Mouse (Mus musculus) limb, embryonic 14.5 days (tissue): ENCODE data around the gene Rab5a. TPM values are rescaled to one million over a fixed set of nuclear protein-coding genes. Genes with fewer than 3 reads are reported as not detected.

Experiments
- ATAC-seq: fragments of 200-750 bp; cut with Nextera tagmentation; 2 replicates; pipeline ENCODE4 v1.8.0; 2017; ENCODE audit warnings: low read depth, moderate number of reproducible peaks, moderate TSS enrichment; ENCODE audit not compliant: low FRiP score
- DNase-seq: peaks from one replicate; pipeline ENCODE4 v3.0.0-alpha.2; 2015; ENCODE audit warnings: low spot score
- H3K27ac ChIP-seq: fragments of 300-500 bp; sonication (generic); replicated peaks from 2 replicates; pipeline ENCODE4 v1.5.1; 2014; ENCODE audit warnings: low read depth, mild to moderate bottlenecking, low read length, moderate library complexity, mixed read lengths
- H3K27me3 ChIP-seq: fragments of 300-500 bp; sonication (generic); 2 replicates; pipeline ENCODE4 v1.6.1; 2014; ENCODE audit warnings: low read length, mixed read lengths; ENCODE audit not compliant: control insufficient read depth, insufficient read depth
- H3K36me3 ChIP-seq: fragments of 300-500 bp; sonication (generic); 2 replicates; pipeline ENCODE4 v1.6.1; 2014; ENCODE audit warnings: mild to moderate bottlenecking, low read length, moderate library complexity, mixed read lengths; ENCODE audit not compliant: control insufficient read depth, insufficient read depth
- H3K4me1 ChIP-seq: fragments of 300-500 bp; sonication (generic); 2 replicates; pipeline ENCODE4 v1.6.1; 2014; ENCODE audit warnings: antibody characterized with exemption, low read length, mixed read lengths; ENCODE audit not compliant: control insufficient read depth, insufficient read depth
- H3K4me2 ChIP-seq: fragments of 300-500 bp; sonication (generic); replicated peaks from 2 replicates; pipeline ENCODE4 v1.6.1; 2014; ENCODE audit warnings: low read depth, mild to moderate bottlenecking, low read length, moderate library complexity; ENCODE audit not compliant: severe bottlenecking
- H3K4me3 ChIP-seq: fragments of 300-500 bp; sonication (generic); replicated peaks from 2 replicates; pipeline ENCODE4 v1.5.1; 2014; ENCODE audit warnings: low read length
- H3K9ac ChIP-seq: fragments of 300-500 bp; sonication (generic); 2 replicates; pipeline ENCODE4 v1.6.1; 2014; ENCODE audit warnings: mild to moderate bottlenecking, low read depth, low read length, moderate library complexity; ENCODE audit not compliant: severe bottlenecking
- H3K9me3 ChIP-seq: fragments of 300-500 bp; sonication (generic); 2 replicates; pipeline ENCODE4 v1.6.1; 2016; ENCODE audit warnings: low read length; ENCODE audit not compliant: control insufficient read depth
- POLR2A ChIP-seq: fragments of 200-500 bp; IDR thresholded peaks from 2 replicates; pipeline ENCODE4 v1.8.0; 2012; ENCODE audit warnings: inconsistent platforms, mild to moderate bottlenecking, moderate library complexity, borderline replicate concordance; ENCODE audit not compliant: insufficient read depth, insufficient read length; ENCODE audit errors: extremely low read depth
- WGBS: fragments of 180-500 bp; shearing (Covaris S2); extraction: QIAGEN DNeasy Blood & Tissue Kit; methylation state at CpG from one replicate; pipeline ENCODE4 v1.1.7; 2014; 5-methylcytosine and 5-hydroxymethylcytosine counted together
- polyA plus RNA-seq, 2 experiments: library from polyadenylated mRNA; depleted of rRNA in 1 of 2; stranded (reverse) in 1 of 2; unstranded in 1 of 2; fragments of >200 nt; fragmentation: Nextera tagmentation in 1 of 2; extraction: Ambion mirVana in 1 of 2; gene quantifications; 2 replicates each; pipeline versions ENCODE4 v1.2.1 to v1.2.3; 2012 to 2014

The Rab5a gene
- 35.5 and 44.7 TPM in 2 replicates for polyA plus RNA-seq (2012; rRNA removed)
- 85.0 and 93.7 TPM in 2 replicates for polyA plus RNA-seq (2014; fragmentation: Nextera tagmentation; extraction: Ambion mirVana)

DNA sequence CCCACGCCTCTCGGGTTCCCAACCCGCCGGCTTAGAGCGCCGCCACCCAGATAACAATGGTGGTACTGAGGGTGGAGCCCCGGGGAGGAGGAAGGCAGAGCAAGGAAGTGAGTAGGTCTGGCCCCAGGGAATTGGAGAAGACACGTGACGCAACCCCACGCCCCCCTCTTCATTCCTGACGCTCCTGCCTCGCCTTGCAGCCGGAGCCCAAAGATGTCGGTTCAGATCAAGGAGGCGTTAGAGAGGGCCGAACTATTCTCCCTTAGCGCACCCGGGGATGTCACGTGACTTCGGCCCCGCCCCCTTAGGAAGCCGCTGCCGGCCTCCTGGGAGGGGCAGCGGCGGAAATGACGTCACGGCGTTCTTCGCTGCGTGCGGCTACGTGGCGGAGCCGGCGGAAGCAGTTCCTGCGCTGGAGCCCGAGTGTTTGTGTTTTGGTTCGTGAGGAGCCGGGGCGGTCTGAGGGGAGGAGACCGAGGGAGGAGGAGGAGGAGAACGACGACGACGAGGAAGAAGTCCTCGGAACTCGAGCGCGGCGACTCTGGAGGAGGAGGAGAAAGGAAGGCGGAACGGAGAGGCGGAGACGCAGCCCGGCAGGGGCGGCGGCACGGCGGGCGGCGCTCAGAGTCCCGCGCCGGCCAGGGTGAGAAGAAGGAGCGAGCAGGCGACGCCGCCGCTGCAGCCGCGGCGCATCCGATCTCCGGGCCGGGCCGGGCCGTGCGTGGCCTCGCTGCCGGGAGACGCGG is at the start of gene Rab5a:
Gene Rab5a (plus strand): TSS at position 377 of the 746 bp plus-strand sequence.
- H3K27me3 ChIP-seq: no peaks in the 10 kb centered on the region
- peak within 1 kb of the TSS; percentile 68 for H3K4me2 ChIP-seq
- peak within 1 kb of the TSS; percentile 94 for H3K4me3 ChIP-seq
- ATAC-seq: peak; percentile 96
- DNase-seq: peak; percentile 97
- H3K27ac ChIP-seq: peak within 1 kb of the TSS; percentile 99
- peak; percentile 77; the same call in 1 of the 2 replicates for TF ChIP-seq POLR2A
- WGBS: under 1% methylated on average over 69 of the region's 82 CpGs
- H3K9me3 ChIP-seq: no peaks in the 10 kb centered on the region
- peaks cover 3% of the 10 kb centered on the region for H3K36me3 ChIP-seq
- peaks cover 15% of the 10 kb centered on the region for H3K4me1 ChIP-seq
- H3K9ac ChIP-seq: peak within 1 kb of the TSS; percentile 97

DNA sequence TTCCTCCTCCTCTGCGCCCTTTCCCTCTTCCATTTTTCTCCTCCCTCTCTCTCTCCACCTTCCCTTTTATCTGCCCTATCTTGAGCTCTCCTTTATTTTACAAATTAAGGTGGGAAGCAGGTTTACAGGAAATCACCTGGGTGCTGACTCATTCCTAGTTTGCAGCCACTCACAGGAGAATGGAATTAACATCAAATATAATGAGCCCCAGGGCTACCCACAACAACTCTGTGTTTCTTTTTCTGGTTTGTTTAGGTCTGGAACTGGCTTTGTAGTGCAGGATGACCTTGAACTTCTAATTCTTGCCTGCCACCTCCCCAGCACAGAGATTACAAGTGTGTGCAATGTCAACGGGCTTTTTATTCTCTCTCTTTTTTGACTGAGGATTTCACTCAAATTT is 22.9 kb upstream of the Rab5a start:
- Histone ChIP-seq H3K4me2 (no peak overlapping the region), H3K4me1 (no peaks in the 10 kb centered on the region), H3K9ac (no peak overlapping the region), H3K27ac (no peak overlapping the region), H3K4me3 (no peak overlapping the region), H3K27me3 (no peaks in the 10 kb centered on the region), H3K9me3 (no peaks in the 10 kb centered on the region), H3K36me3 (no peaks in the 10 kb centered on the region)
- TF ChIP-seq POLR2A: no peak
- WGBS: 80% methylated on average over 2 of the region's 2 CpGs
- no peak for DNase-seq
- ATAC-seq: no peak

DNA sequence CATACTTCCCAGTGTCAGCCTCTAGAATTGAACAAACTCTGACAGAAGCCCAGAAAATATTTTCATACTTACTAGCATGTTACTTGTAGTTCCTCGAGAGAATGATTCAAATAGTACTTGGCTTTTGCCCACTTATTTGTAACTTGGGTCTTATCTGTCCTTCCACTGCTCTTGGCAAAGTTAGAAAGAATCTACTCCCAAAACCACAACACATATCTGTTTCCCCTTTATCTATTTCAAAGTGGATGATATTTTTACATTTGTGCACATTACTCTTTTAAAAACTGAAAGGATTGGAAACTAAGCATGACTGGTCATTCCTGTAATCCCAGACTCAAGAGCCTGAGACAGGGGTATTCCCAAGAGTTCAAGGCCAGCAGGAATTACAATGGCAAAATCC is 22.3 kb upstream of the Rab5a start:
- ATAC-seq (no peak), DNase-seq (no peak)
- TF ChIP-seq POLR2A: no peak
- 93% methylated on average over 1 of the region's 1 CpGs for WGBS
- Histone ChIP-seq H3K27ac (no peak overlapping the region), H3K36me3 (no peaks in the 10 kb centered on the region), H3K4me1 (no peaks in the 10 kb centered on the region), H3K9me3 (no peaks in the 10 kb centered on the region), H3K4me3 (no peak overlapping the region), H3K9ac (no peak overlapping the region), H3K4me2 (no peak overlapping the region), H3K27me3 (no peaks in the 10 kb centered on the region)

DNA sequence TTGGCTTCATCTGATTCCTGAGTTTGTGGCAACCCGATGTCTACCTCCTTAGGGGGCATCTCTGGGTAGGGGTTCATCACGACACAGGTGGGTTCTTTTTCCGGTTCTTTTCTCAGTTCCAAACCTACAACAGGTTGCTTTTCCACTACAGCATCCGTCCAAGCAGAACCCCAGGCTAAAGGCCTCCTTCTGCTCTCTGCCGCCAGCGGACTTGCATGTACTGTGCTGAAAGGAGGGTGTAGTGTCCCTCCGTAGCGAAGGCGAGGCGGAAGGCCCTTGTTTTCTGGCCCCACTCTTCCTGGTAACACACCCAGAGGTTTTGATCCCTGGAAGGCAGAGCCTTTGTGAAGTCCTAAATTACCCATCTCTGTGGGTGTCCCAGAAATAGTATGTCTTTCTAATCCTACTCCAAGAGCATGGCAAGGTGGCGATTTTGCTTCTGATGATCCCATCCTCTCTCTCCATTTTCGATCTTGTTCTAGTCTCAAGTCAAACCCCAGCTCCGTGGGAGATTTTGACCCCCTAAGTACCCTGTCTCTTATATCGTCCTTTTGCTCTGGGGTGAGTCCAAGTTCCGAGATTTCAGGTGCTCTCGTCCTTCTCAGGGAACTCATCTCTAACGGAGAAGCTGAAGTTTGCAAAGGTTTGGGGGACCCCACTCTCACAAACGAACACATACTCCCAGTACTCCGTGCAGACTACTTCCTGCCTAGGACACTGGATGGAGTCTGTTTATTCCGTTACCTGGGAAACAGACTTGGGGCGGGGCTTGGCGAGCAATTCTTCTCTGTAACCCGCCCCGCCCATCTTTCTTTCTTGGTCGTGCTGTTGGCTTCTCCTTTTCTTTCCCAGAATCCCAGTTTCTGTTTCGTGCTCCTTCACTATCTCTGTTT is 16.2 kb upstream of the Rab5a start, which contains the start of gene Efhb:
Gene Efhb (minus strand): TSS at position 719 of the 893 bp plus-strand sequence.
- Histone ChIP-seq H3K4me2 (peak within 1 kb of the TSS; percentile 51), H3K27ac (no peak within 1 kb of the TSS), H3K27me3 (no peaks in the 10 kb centered on the region), H3K9me3 (no peaks in the 10 kb centered on the region), H3K36me3 (no peaks in the 10 kb centered on the region), H3K9ac (peak within 1 kb of the TSS; percentile 57), H3K4me1 (no peaks in the 10 kb centered on the region), H3K4me3 (peak within 1 kb of the TSS; percentile 28)
- no peak for TF ChIP-seq POLR2A
- WGBS: 27% methylated on average over 26 of the region's 26 CpGs
- peak; percentile 94 for ATAC-seq
- peak; percentile 97 for DNase-seq

DNA sequence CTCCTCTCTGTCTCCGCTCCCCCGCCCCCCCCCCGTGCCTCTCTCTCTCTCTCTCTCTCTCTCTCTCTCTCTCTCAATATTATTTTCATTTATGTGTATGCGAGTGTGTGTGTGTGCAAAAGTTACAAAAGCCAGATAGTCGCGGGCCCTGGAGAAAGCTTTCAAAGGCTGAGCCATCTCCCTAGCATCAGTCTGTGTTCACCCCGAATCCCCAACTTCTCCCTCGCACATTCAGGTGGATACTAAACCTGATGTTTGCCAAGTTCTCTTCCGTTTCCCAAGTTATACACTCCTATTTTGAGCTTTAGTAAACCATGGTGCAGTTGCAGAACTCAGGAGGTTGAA is 15.6 kb upstream of the Rab5a start:
- Histone ChIP-seq H3K4me2 (peak overlapping the region; percentile 51), H3K36me3 (no peaks in the 10 kb centered on the region), H3K27ac (no peak overlapping the region), H3K27me3 (no peaks in the 10 kb centered on the region), H3K4me1 (no peaks in the 10 kb centered on the region), H3K9me3 (no peaks in the 10 kb centered on the region), H3K9ac (peak overlapping the region; percentile 57), H3K4me3 (peak overlapping the region; percentile 28)
- no peak for TF ChIP-seq POLR2A
- WGBS: 24% methylated on average over 8 of the region's 9 CpGs
- no peak for DNase-seq
- ATAC-seq: no peak
